Mouse (Mus musculus): ENCODE measurements around the gene Adamtsl4.
"Not testable (repeated sequence)": the region's sequence is repeated elsewhere in the genome, so short reads cannot be mapped to it uniquely, and the experiment has no call there.

Adamtsl4 gene

GRCm38 (mm10) chr3:95677420-95678090 lies 10.2 kb downstream of the Adamtsl4 start:
- DNase-seq (ENCODE audit: extremely low spot score, low read depth, low spot score), result no peak

DNA sequence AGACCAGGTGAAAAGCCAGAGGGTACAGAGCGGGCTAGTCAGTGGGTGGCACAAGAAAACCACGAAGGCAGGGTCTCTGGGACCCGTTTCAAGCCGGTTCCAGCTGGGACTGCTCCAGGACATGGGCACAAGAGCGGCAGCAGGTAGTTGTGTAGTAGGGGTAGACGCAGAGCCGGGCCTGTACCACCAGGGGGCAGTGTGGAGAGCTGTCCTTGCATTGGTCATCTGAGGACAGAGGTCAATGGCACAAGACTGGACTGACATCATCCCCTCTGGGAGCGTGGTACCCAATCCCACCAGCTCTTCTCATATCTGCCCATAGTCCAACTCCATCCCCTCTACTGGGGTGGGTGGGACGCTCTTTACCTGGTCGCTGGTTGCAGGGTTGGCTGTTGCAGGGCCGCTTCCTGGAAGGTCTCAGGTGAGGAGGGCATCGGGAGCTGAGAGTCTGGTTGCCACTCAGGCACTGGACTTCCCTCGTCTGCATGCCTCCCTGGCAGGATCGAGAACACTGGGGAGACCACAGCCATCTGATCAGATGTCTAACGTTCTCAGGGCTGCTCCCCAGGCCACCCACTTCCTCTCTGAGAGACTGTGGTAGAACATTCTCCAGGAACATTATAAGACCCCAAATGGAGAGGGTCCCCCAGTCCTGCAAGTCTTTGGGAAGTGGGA lies 10.8 kb downstream of the Adamtsl4 start:
- no peak for DNase-seq (ENCODE audit: extremely low spot score, low read depth, low spot score)

- DNase-seq (ENCODE audit: extremely low spot score, low read depth, low spot score), result no peak
Observed at GRCm38 (mm10) chr3:95675301-95676092, 12.2 kb downstream of the Adamtsl4 start.

DNA sequence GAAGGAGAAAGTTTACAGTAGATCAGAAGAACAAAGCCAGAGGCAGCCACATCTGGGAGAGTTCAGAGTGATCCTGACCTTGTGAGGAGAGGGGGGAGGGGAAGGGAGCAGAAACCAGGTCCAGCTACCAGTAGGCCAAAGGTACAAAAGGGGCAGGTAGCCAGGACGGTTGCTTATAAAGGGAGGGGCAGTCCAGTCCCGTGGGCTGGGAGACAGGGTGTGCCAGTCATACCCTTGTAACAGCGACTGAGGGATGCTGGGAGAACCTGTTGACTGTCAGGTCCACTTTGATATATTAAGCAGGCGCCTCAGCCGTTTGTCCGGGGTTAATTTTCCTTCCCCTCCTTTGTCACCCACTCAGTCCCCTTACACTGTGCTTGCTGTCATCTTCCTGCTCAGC lies 12.9 kb downstream of the Adamtsl4 start:
- no peak for DNase-seq (ENCODE audit: extremely low spot score, low read depth, low spot score)

DNA sequence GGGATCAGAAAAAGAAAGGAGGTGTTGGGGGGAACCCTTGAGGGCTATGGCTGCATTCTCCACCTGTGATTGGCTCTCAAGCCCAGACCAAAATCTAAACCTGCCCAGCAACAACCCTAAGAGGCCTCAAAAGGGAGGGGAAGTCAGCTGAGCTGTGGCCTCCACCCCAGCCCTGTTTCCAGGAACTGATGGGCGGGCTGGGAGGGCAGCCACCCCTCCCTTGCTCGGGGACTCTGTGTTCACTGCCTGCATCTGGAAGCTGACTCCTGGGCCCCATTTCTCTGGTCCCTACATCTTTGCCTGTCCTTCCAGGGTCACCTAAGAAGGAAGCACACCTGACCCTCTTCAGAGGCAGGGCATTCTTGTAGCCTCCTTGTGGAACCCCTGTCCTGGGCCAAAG lies 13.5 kb downstream of the Adamtsl4 start:
- DNase-seq (ENCODE audit: extremely low spot score, low read depth, low spot score), result no peak

GRCm38 (mm10) chr3:95673707-95674211 lies 14.0 kb downstream of the Adamtsl4 start:
- DNase-seq (ENCODE audit: extremely low spot score, low read depth, low spot score), result no peak

GRCm38 (mm10) chr3:95672861-95673706 lies 14.6 kb downstream of the Adamtsl4 start:
- DNase-seq (ENCODE audit: extremely low spot score, low read depth, low spot score), result no peak

DNA sequence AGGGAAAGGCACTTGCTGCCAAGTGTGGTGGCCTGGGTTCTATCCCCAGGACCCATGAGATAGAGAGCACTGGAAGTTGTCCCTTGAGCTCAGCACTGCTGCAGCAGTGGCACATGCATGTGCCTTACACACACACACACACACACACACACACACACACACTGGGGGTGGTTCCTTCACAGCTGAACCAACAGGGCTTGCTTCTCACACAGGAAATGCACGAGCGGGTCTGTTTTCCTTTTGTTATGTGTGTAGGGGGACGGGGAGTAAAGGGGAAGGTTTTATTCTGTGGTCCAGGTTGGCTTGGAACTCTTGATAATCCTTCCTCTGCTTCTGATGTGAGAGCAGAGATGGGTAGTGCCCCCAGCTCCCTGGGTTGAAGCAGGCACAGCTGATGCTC lies 15.3 kb downstream of the Adamtsl4 start:
- DNase-seq (ENCODE audit: extremely low spot score, low read depth, low spot score), result no peak

GRCm38 (mm10) chr3:95671201-95671600 lies 16.5 kb downstream of the Adamtsl4 start:
- no peak for DNase-seq (ENCODE audit: extremely low spot score, low read depth, low spot score)

- DNase-seq (ENCODE audit: extremely low spot score, low read depth, low spot score), result not testable (repeated sequence)
Observed at GRCm38 (mm10) chr3:95670419-95670818, 17.3 kb downstream of the Adamtsl4 start.

GRCm38 (mm10) chr3:95669309-95669665 lies 18.4 kb downstream of the Adamtsl4 start:
- DNase-seq (ENCODE audit: extremely low spot score, low read depth, low spot score), result no peak

DNA sequence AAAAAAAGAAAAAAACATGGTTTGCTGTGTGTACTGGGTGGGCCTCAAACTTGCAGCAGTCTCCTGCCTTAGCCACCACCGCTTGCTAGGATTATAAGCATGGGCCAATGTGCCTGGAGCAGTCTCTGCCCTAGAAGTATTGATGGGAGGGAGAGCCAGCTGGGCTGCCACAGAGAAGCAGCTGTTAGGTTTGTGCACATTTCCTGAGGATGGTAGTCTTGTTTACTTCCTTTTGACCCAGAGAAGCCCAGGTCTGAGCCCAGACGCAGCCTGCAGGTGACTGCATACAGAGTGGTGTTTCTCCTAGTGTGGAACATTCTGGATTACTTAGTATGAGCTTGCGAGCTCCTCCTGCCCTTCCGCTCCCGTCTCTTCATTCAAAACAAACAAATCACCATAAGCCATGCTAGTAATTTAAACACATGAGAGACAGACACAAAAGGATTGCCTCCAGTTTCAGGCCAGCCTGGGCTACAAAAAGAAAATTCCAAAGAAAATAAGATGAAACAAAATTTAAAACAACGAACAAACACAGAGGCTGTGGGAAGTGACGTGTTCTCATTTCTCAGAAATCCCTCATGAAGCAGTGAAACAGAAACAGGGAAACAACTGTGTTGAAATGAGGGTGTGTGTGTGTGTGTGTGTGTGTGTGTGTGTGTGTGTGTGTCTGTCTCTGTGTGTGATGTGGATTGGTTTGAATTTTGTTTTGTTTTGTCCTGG lies 19.0 kb downstream of the Adamtsl4 start:
- no peak for DNase-seq (ENCODE audit: extremely low spot score, low read depth, low spot score)

DNA sequence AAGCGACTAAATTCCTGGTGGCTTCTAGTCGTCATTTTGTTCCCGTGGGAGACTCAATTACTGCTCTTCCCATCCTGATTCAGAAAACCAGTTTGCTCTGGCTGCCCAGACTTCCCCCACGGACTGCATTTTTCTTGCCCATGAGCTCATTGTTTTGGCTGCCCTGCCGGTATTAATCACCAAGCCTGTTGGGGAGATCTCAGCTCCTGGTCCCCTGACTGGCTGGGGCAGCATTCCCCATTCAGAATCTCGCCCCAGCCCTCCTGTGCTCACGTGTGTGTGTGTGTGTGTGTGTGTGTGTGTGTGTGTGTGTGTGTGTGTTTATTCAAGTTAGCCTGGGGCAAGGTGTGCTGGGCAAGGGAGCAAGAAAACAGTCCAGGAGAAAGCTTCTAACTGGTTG lies 19.7 kb downstream of the Adamtsl4 start:
- no peak for DNase-seq (ENCODE audit: extremely low spot score, low read depth, low spot score)

DNA sequence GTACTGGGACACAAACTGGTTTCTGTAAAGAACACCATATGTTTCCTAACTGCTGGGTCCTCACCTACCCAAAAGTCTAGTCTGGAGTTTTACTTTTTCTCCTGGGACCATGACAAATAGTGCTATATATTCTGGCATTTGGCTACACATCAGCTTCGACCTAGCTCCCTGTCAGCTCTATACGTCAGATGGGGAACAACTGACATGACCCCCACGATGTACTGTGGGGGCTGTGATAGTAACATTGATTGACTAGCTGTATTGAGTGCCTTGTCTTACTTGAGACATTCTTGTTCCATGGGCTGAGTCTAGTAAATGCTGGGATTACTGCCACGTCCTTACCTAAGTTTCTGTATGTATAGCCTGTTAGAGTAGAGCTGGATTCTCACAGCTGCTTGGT lies 20.2 kb downstream of the Adamtsl4 start:
- no peak for DNase-seq (ENCODE audit: extremely low spot score, low read depth, low spot score)

DNA sequence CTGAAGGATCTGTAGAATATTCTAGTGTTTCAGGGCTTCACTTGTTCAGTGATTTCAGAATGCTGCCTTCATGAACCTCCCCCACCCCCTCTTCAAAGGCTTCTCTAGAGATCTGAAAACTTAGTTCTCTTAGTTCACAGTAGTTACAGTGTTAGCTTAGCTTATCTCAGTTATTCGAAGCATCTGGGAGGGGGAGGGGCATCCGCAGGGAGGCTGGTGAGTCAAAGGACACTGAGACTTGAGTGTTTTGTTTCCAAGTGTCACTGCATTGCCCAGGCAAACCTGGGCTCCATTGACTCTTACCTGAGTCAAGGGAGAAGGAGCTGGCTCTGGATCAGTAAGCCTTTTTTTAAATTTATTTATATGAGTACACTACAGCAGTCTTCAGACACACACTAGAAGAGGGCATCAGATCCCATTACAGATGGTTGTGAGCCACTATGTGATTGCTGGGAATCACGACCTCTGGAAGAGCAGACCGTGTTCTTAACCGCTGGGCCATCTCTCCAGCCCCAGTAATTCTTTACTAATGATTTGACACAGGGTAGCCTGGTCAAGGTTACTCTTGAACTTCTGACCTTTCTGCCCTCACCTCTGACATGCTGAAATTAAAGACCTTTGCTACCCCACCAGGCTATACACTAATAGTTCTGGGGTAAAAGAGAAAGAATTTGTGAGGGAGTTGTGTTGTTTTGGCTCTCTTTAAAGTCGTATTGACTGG lies 21.4 kb downstream of the Adamtsl4 start:
- DNase-seq (ENCODE audit: extremely low spot score, low read depth, low spot score), result no peak

GRCm38 (mm10) chr3:95664940-95665352 lies 22.8 kb downstream of the Adamtsl4 start:
- DNase-seq (ENCODE audit: extremely low spot score, low read depth, low spot score), result no peak

DNA sequence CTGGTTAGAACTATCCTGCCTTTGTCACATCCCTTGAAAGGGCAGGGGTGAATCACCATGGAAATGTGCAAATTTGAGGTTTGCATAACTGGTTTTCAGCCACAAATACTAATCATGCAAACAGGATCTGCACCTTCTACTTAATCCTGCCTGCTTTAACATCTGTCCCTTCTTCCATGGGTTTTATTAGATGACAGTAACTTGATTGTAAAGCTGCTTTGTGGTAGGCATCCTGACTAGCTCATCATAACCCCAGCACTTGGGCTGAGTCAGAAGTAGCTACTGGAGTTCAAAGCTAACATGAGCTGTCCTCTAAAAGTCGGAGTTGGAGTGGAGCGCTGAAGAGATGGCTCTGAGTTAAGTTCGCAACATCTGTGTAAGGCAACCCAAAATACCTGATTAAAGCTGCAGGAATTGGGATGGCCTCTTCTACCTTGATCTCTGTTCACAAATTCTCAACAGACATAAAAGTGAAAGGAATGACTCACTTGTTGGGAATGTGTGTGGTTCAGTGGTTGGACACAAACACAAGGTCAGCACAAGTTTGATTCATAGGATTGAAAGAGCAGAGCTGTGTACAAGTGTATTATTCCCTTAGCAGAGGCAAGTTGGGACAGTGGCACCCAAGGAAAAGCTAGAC lies 23.6 kb downstream of the Adamtsl4 start:
- DNase-seq (ENCODE audit: extremely low spot score, low read depth, low spot score), result no peak

- DNase-seq (ENCODE audit: extremely low spot score, low read depth, low spot score), result no peak
Observed at GRCm38 (mm10) chr3:95663486-95663885, 24.2 kb downstream of the Adamtsl4 start.

All from hindlimb bud, embryonic 11.5 days (tissue).